Mouse (Mus musculus): ENCODE data around the gene Entr1. TPM values are rescaled to one million over a fixed set of nuclear protein-coding genes. Genes with fewer than 3 reads are reported as not detected.

The Entr1 gene
- polyA plus RNA-seq, 1 experiment: 94.4 TPM

- TF ChIP-seq CTCF (IDR thresholded peaks at IDR 0.05; ENCODE audit: insufficient read depth, low read length): no peak
- no peak for TF ChIP-seq POLR2A (IDR thresholded peaks at IDR 0.05; ENCODE audit: borderline replicate concordance, extremely low read depth, low read depth, low read length)
- DNase-seq: no peak
- no peak overlapping the region for H3K4me3 ChIP-seq (replicated peaks; ENCODE audit: extremely low read depth, low read depth, low read length)
- H3K4me1 ChIP-seq (ENCODE audit: control insufficient read depth, insufficient read depth, low read length): peaks cover 17% of the 10 kb centered on the region
- 87% methylated on average over 11 of the region's 11 CpGs for WGBS
Observed at GRCm38 (mm10) chr2:26353066-26353980, 35.8 kb downstream of the Entr1 start.

GRCm38 (mm10) chr2:26352291-26352910, 36.7 kb downstream of the Entr1 start:
- TF ChIP-seq CTCF (IDR thresholded peaks at IDR 0.05; ENCODE audit: insufficient read depth, low read length) (no peak), POLR2A (IDR thresholded peaks at IDR 0.05; ENCODE audit: borderline replicate concordance, extremely low read depth, low read depth, low read length) (no peak)
- H3K4me1 ChIP-seq (ENCODE audit: control insufficient read depth, insufficient read depth, low read length): peaks cover 17% of the 10 kb centered on the region
- 3% methylated on average over 36 of the region's 36 CpGs for WGBS
- DNase-seq: peak; percentile 61
- peak overlapping the region; percentile 93 for H3K4me3 ChIP-seq (replicated peaks; ENCODE audit: extremely low read depth, low read depth, low read length)

GRCm38 (mm10) chr2:26351358-26352290, 37.5 kb downstream of the Entr1 start, which contains the start of gene Dnlz:
Gene Dnlz, minus strand, starts transcription at chr2:26352110.
- peaks cover 17% of the 10 kb centered on the region for H3K4me1 ChIP-seq (ENCODE audit: control insufficient read depth, insufficient read depth, low read length)
- TF ChIP-seq CTCF (IDR thresholded peaks at IDR 0.05; ENCODE audit: insufficient read depth, low read length) (peak; percentile 71), POLR2A (IDR thresholded peaks at IDR 0.05; ENCODE audit: borderline replicate concordance, extremely low read depth, low read depth, low read length) (peak; percentile 17; the same call in 1 of the 2 replicates)
- peak; percentile 93 for DNase-seq
- peak within 1 kb of the TSS; percentile 93 for H3K4me3 ChIP-seq (replicated peaks; ENCODE audit: extremely low read depth, low read depth, low read length)
- 2% methylated on average over 62 of the region's 62 CpGs for WGBS

GRCm38 (mm10) chr2:26348241-26348640, 40.9 kb downstream of the Entr1 start:
- TF ChIP-seq CTCF (IDR thresholded peaks at IDR 0.05; ENCODE audit: insufficient read depth, low read length) (no peak), POLR2A (IDR thresholded peaks at IDR 0.05; ENCODE audit: borderline replicate concordance, extremely low read depth, low read depth, low read length) (no peak)
- no peak for DNase-seq
- 21% methylated on average over 6 of the region's 6 CpGs for WGBS
- Histone ChIP-seq H3K4me3 (replicated peaks; ENCODE audit: extremely low read depth, low read depth, low read length) (no peak overlapping the region), H3K4me1 (ENCODE audit: control insufficient read depth, insufficient read depth, low read length) (peaks cover 17% of the 10 kb centered on the region)

- DNase-seq: no peak
- Histone ChIP-seq H3K4me1 (ENCODE audit: control insufficient read depth, insufficient read depth, low read length) (peaks cover 23% of the 10 kb centered on the region), H3K4me3 (replicated peaks; ENCODE audit: extremely low read depth, low read depth, low read length) (no peak overlapping the region)
- TF ChIP-seq CTCF (IDR thresholded peaks at IDR 0.05; ENCODE audit: insufficient read depth, low read length) (no peak), POLR2A (IDR thresholded peaks at IDR 0.05; ENCODE audit: borderline replicate concordance, extremely low read depth, low read depth, low read length) (no peak)
- 47% methylated on average over 11 of the region's 11 CpGs for WGBS
Observed at GRCm38 (mm10) chr2:26342609-26343490, 46.3 kb downstream of the Entr1 start.

- TF ChIP-seq POLR2A (IDR thresholded peaks at IDR 0.05; ENCODE audit: borderline replicate concordance, extremely low read depth, low read depth, low read length) (peak; percentile 48; the same call in 1 of the 2 replicates), CTCF (IDR thresholded peaks at IDR 0.05; ENCODE audit: insufficient read depth, low read length) (no peak)
- DNase-seq: peak; percentile 50
- peak overlapping the region; percentile 11 for H3K4me3 ChIP-seq (replicated peaks; ENCODE audit: extremely low read depth, low read depth, low read length)
- 29% methylated on average over 10 of the region's 10 CpGs for WGBS
- H3K4me1 ChIP-seq (ENCODE audit: control insufficient read depth, insufficient read depth, low read length): peaks cover 23% of the 10 kb centered on the region
Observed at GRCm38 (mm10) chr2:26342044-26342443, 47.1 kb downstream of the Entr1 start.

GRCm38 (mm10) chr2:26341510-26341981, 47.6 kb downstream of the Entr1 start:
- no peak for DNase-seq
- no peak for TF ChIP-seq POLR2A (IDR thresholded peaks at IDR 0.05; ENCODE audit: borderline replicate concordance, extremely low read depth, low read depth, low read length)
- WGBS: 32% methylated on average over 2 of the region's 2 CpGs
- Histone ChIP-seq H3K4me3 (replicated peaks; ENCODE audit: extremely low read depth, low read depth, low read length) (no peak overlapping the region), H3K4me1 (ENCODE audit: control insufficient read depth, insufficient read depth, low read length) (peaks cover 23% of the 10 kb centered on the region)

- no peak overlapping the region for H3K4me3 ChIP-seq (replicated peaks; ENCODE audit: extremely low read depth, low read depth, low read length)
- no peak for DNase-seq
- H3K4me1 ChIP-seq (ENCODE audit: control insufficient read depth, insufficient read depth, low read length): peaks cover 23% of the 10 kb centered on the region
- WGBS: 50% methylated on average over 5 of the region's 5 CpGs
- no peak for TF ChIP-seq CTCF (IDR thresholded peaks at IDR 0.05; ENCODE audit: insufficient read depth, low read length)
- no peak for TF ChIP-seq POLR2A (IDR thresholded peaks at IDR 0.05; ENCODE audit: borderline replicate concordance, extremely low read depth, low read depth, low read length)
Observed at GRCm38 (mm10) chr2:26339204-26339551, 49.9 kb downstream of the Entr1 start.
